Mouse (Mus musculus): ENCODE results near the gene Cdh24.

DNA sequence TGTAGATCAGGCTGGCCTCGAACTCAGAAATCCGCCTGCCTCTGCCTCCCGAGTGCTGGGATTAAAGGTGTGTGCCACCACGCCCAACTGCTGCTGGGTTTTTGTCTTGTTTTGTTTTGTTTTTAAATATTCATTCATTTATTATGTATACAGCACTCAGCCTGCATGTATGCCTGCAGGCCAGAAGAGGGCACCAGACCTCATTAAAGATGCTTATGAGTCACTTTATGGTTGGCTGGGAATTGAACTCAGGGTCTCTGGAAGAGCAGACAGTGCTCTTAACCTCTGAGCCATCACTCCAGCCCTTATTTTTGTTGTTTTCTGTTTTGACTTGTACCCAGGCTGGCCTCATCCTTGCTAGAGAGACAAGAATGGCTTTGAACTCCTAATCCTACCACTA lies 31.2 kb downstream of the Cdh24 start:
- TF ChIP-seq CTCF (IDR thresholded peaks at IDR 0.05; ENCODE audit: control insufficient read depth, insufficient read depth, low read length): peak; percentile 49
- no peak for TF ChIP-seq POLR2A (IDR thresholded peaks at IDR 0.05; ENCODE audit: borderline replicate concordance, control insufficient read depth, low read depth, low read length)

All from bone marrow, adult 2 months (tissue).